Mouse (Mus musculus) skeletal muscle tissue, adult 2 months (tissue): Measurements from ENCODE around the gene Dcakd.
"Not testable (repeated sequence)": the region's sequence is repeated elsewhere in the genome, so short reads cannot be mapped to it uniquely, and the experiment has no call there.

ENCODE experiments used
- DNase-seq: peaks from one replicate; pipeline ENCODE4 v3.0.0-alpha.2; 2012; ENCODE audit warnings: low read depth, low spot score

The Dcakd gene

DNA sequence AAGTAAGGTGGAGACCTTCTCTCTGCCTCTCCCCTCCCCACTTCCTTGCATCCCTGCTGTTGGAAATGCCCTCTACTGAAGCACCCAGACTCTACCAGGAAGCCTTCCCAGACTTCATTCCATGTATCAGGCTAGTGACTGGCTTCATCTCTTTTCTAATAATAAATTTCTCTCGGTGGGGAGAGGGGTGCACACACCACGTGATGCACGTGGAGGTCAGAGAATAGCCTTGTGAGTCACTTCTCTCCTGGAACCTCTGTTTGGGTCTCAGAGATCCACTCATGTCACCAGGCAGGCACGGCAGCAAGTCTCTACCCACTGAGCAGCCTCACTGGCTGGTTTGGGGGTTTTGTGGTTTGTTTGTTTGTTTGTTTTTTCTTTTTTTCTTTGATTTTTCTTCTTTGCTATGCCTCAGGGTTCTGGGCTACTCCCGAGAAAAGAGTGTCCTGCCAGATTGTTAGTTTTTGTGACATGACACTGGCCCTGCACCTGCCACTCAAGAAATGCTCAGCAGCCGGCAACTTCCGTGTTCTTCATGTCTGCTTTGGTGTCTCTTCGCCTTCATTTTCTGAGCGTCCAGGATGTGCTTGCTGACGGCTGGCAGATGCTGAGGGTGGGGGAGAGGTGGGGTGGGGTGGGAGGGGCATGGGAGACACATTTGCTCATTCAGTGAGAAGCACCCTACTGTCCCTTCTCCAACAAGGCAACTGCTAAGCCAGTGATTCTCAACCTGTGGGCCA is 46.8 kb downstream of the Dcakd start:
- no peak for DNase-seq

- DNase-seq = no peak
These were observed 50.0 kb downstream of the Dcakd start for GRCm38 (mm10) chr11:102978052-102978666.

DNA sequence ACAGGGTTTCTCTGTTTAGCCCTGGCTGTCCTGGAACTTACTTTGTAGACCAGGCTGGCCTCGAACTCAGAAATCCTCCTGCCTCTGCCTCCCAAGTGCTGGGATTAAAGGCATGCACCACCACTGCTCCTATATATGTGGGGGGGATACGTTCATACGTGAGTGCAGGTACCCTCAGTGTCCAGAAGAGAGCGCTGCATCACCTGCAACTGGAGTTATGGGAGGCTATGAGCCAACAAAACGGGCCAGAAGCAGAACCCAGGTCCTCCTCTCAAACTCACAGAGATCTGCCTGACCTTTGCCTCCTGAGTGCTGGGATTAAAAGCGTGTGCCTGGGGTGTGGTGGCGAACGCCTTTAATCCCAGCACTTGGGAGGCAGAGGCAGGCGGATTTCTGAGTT is 52.2 kb downstream of the Dcakd start:
- DNase-seq = not testable (repeated sequence)

DNA sequence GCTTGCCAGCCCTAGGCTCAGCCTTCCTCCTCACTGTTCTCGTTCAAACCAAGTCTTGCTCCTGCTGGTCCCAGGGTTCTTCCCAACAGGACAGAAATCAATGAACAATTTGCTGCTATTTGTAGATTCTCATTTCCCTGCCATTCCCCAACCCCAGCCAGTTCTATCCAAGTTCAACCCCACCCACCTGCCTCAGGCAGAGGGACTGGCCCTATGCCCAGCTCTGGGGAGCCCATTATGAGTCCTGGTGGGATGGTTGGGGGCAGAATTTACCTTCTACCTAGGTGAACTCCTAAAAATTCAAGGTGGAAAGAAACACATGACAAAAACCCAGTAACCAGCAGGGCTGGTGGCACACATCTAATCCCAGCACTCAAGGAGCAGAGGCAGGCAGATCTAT is 55.8 kb downstream of the Dcakd start:
- no peak for DNase-seq

DNA sequence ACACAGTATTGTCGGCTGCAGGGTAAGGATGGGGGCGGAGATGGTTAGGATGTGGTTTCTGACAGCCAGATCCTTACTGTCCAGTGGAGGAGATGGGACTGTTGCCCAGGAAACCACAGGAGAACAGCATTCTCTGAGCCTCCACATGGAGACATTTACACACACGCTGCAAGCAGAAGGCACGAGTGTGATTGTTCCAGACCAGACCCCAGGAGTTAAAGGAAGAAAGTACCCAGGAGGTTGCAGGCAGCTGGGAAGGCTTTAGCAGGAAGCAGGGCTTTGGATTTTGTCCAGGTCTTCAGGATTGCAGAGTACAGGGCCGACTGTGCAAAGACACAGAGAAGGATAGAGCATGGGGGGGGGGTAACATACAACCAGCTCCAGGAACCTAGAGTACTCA is 56.5 kb downstream of the Dcakd start:
- no peak for DNase-seq

DNA sequence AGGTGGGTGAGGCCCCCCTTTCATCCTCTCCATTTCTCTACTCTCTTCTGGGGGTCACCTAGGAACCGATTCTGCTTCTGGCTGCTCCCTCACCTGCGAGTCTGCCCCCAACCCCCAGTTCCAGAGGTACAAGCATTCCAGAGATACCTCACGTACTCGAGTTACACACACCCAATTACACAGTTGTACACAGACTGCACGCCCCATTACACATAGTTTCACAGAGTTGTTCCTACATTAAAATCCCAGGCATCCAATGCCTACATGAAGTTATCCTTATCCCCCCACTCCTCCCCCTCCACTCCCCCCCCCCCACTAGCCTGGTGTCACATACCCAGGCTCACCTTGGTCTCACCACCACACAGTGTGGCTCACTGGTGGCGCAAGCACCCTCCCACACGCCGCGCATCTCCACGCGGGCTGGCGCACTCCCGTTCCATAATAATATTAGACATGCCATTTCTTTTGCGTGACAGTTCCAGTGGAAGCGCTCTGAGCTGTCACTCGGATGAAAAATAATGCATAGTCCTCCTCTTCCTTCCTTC is 63.5 kb downstream of the Dcakd start:
- DNase-seq = no peak

GRCm38 (mm10) chr11:102963855-102964546 is 64.1 kb downstream of the Dcakd start:
- no peak for DNase-seq

GRCm38 (mm10) chr11:102963246-102963854 is 64.8 kb downstream of the Dcakd start:
- DNase-seq = no peak

GRCm38 (mm10) chr11:102962861-102963245 is 65.3 kb downstream of the Dcakd start:
- no peak for DNase-seq

GRCm38 (mm10) chr11:102961082-102961481 is 67.1 kb downstream of the Dcakd start:
- DNase-seq = no peak

DNA sequence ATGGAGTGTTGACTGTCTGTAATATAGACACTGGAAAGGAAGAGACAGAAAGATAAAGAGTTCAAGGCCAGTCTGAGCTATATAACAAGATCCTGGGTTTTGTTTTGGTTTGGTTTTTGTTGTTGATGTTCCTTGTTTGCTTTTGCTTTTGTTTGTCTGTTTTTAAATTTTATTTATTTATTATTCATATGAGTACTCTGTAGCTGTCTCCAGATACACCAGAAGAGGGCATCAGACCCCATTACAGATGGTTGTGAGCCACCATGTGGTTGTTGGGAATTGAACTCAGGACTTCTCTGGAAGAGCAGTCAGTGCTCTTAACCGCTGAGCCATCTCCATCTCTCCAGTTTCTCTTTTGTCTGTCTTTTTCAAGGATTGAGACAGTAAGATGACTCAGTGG is 69.3 kb downstream of the Dcakd start:
- DNase-seq = no peak

GRCm38 (mm10) chr11:102958431-102958830 is 69.7 kb downstream of the Dcakd start:
- DNase-seq = no peak

- DNase-seq = no peak
These were observed 70.4 kb downstream of the Dcakd start for GRCm38 (mm10) chr11:102957692-102958091.

- DNase-seq = peak; percentile 24
These were observed 71.0 kb downstream of the Dcakd start for GRCm38 (mm10) chr11:102956962-102957614.

GRCm38 (mm10) chr11:102952922-102953321 is 75.2 kb downstream of the Dcakd start:
- no peak for DNase-seq

DNA sequence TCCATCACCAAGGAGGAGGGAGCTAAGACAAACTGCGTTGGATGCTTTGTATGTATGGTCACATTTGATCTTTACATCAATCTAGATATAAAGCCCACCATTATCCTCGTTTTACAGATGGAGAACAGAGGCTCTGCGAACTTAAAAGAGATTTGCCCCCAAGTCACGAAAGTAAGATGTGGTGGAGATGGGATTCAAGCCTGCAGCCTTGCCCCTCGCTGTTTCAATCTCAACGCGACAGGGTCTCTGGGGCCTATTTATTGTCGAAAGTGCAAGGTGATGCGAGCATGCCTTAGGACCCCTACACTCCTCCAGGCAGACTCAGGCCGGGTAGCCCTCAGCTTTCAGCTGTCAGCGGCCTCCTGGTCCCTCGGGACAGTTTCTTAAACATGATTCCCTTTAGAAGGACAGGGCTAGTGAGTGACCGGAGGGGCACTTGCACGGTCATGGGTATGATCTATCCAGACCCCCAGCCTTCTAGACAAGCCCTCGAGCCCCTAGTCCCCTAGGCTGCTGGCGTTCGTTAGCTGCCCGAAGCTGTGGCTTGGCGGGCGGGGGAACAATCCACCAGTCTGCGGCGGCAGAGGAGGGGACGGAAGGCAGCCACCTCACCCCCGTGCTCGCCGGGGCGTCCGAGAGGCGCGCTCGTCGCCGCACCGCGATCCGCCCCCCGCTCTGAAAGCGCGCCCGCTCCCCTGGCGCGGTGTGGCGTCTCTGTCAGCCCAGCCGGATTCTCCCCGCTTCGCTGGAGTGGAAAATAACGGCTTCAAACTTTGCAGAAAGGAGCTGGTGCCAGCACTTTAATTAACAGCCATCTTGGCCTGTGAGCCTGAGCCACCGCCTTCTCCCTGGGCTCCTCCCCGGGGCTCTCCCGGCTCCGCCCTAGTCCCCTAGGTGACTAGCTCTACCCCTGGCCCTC is 79.8 kb downstream of the Dcakd start:
- DNase-seq = no peak

GRCm38 (mm10) chr11:102946992-102947343 is 81.2 kb downstream of the Dcakd start:
- no peak for DNase-seq

GRCm38 (mm10) chr11:102946265-102946991 is 81.7 kb downstream of the Dcakd start, which contains the start of gene C1ql1:
Gene C1ql1 (minus strand): TSS chr11:102946688.
- peak; percentile 55 for DNase-seq

DNA sequence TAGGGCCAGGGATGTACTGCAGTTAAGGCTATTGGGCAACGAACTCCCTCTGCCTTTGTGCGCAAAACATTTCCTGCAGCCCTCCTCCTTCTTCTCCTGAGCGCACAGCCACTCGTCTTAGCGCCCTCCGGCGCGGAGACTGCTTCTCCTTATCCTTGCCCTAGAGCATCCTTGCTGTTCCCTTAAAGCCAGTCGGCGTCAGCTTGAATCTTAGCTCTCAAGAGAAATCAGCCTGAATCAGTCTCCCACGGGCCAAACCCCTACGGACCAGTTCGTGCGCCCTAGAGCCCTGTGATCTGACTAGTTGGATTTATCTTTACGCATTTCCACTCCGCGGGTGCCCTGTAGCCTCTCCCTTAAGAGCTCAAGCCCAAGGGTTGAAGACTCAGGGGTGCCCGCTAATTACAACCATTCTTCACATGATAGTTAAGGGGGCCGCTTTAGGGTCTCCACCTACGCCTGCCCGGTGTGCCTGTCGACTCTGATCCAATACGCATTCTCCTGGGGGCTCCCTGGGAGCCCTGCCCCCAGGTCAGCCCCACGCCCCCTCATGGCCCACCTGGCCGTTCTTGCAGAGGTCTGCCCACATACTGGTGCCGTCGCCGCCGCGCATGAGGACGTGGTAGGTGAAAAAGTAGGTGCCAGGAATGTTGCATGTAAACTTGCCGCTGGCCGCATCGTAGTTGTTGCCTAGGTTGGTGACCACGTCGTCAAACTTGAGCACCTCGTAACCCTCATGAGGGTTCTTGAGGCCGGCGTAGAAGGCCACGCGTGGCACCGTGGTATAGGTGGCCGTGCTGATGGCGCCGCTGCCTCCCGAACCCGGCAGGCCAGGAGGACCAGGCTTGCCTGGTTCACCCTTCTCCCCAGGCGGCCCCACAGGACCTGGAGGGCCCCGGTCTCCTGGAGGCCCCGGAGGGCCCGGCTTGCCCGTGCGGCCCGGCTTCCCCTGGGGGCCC is 82.5 kb downstream of the Dcakd start:
- DNase-seq = no peak
